Mouse (Mus musculus) liver, embryonic 14.5 days (tissue): ENCODE measurements at regions not wholly inside any gene's neighbourhood (a gene's known extent, or its start where the extent isn't known, plus 50 kb on each side); places are given as distances from the start of the nearest gene placed in this dataset.
"Not testable (repeated sequence)": the region's sequence is repeated elsewhere in the genome, so short reads cannot be mapped to it uniquely, and the experiment has no call there.

ENCODE experiments used
- ATAC-seq: fragments of 200-750 bp; cut with Nextera tagmentation; 2 replicates; pipeline ENCODE4 v1.8.0; 2017; ENCODE audit warnings: moderate number of reproducible peaks, mild to moderate bottlenecking, moderate library complexity; ENCODE audit not compliant: insufficient read depth
- DNase-seq, 3 experiments: peaks; one replicate each; pipeline ENCODE4 v3.0.0-alpha.2; 2012 to 2013; ENCODE audit warnings: low read depth in 3 of 3, low spot score in 3 of 3
- H3K27ac ChIP-seq: fragments of 300-500 bp; sonication (generic); 2 replicates; pipeline ENCODE4 v1.5.1; 2014; ENCODE audit warnings: moderate library complexity, mild to moderate bottlenecking, control low read depth, inconsistent platforms
- H3K27me3 ChIP-seq: fragments of 300-500 bp; sonication (generic); 2 replicates; pipeline ENCODE4 v1.6.1; 2014; ENCODE audit warnings: mild to moderate bottlenecking, low read length, moderate library complexity; ENCODE audit not compliant: control insufficient read depth, insufficient read depth
- H3K36me3 ChIP-seq: fragments of 300-500 bp; sonication (generic); replicated peaks from 2 replicates; pipeline ENCODE4 v1.6.1; 2014; ENCODE audit warnings: low read depth; ENCODE audit not compliant: control insufficient read depth, insufficient read depth
- H3K4me1 ChIP-seq, 2 experiments: fragments of 200-500 bp in 1 of 2; fragments of 300-500 bp in 1 of 2; sonication (generic) in 1 of 2; replicated peaks; 2 replicates each; pipeline ENCODE4 v1.6.1; 2012 to 2014; ENCODE audit warnings: antibody characterized with exemption in 1 of 2, inconsistent platforms in 1 of 2, low read length in 1 of 2; ENCODE audit not compliant: control insufficient read depth in 2 of 2, insufficient read depth in 2 of 2
- H3K4me2 ChIP-seq: fragments of 300-500 bp; sonication (generic); 2 replicates; pipeline ENCODE4 v1.6.1; 2014; ENCODE audit warnings: low read depth, mild to moderate bottlenecking, control low read depth, moderate library complexity
- H3K4me3 ChIP-seq, 2 experiments: fragments of 200-500 bp in 1 of 2; fragments of 300-500 bp in 1 of 2; sonication (generic) in 1 of 2; 2 replicates each; pipeline ENCODE4 v1.5.1; 2012 to 2014; ENCODE audit warnings: low read depth in 2 of 2, low read length in 2 of 2, mild to moderate bottlenecking in 2 of 2, control low read depth in 1 of 2, inconsistent platforms in 1 of 2, moderate library complexity in 1 of 2; ENCODE audit not compliant: insufficient read depth in 1 of 2
- H3K9ac ChIP-seq: fragments of 300-500 bp; sonication (generic); replicated peaks from 2 replicates; pipeline ENCODE4 v1.6.1; 2014; ENCODE audit warnings: mild to moderate bottlenecking, control low read depth, moderate library complexity
- H3K9me3 ChIP-seq: fragments of 300-500 bp; sonication (generic); 2 replicates; pipeline ENCODE4 v1.6.1; 2016; ENCODE audit warnings: low read length, mixed read lengths; ENCODE audit not compliant: control insufficient read depth
- CTCF ChIP-seq: IDR thresholded peaks from 2 replicates; pipeline ENCODE4 v1.5.1; 2016; ENCODE audit warnings: antibody characterized with exemption, low read depth, control low read depth
- EP300 ChIP-seq: IDR thresholded peaks from 2 replicates; pipeline ENCODE4 v1.6.1; 2016; ENCODE audit warnings: antibody characterized with exemption, low read depth
- WGBS: fragments of 180-500 bp; shearing (Covaris S2); extraction: QIAGEN DNeasy Blood & Tissue Kit; methylation state at CpG from one replicate; pipeline ENCODE4 v1.1.7; 2014; ENCODE audit not compliant: insufficient replicate concordance; 5-methylcytosine and 5-hydroxymethylcytosine counted together

DNA sequence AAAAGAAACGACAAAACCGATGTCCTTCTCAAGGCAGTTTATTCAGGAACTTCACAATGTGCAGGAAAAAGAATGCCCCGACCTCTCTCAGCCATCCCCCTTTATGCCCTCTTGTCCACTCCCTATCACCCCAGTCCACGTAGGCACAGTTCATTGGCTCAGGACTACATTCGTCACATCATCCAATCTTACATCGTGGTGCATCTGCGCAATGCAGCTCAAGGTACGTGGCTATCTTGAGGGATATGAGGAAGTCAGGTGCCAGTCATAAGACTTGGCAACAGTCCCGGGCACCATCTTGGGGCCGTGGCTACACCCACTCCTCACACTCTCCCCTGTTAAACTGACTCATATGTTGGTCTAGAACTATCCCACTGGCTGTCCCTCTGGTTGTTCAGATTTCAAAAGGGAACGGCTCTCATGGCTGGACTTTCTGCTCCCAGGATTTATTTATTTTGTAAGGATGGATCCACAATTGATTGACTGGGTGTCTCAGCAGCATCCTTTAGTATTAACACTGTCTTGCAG lies 87.4 kb upstream of the Olfr1402 start:
- H3K4me1 ChIP-seq, H3K9ac ChIP-seq, DNase-seq, H3K27ac ChIP-seq, H3K4me3 ChIP-seq, H3K9me3 ChIP-seq, ATAC-seq, H3K4me2 ChIP-seq, H3K36me3 ChIP-seq, H3K27me3 ChIP-seq: not testable (repeated sequence)
- WGBS, result 71% methylated on average over 11 of the region's 11 CpGs

DNA sequence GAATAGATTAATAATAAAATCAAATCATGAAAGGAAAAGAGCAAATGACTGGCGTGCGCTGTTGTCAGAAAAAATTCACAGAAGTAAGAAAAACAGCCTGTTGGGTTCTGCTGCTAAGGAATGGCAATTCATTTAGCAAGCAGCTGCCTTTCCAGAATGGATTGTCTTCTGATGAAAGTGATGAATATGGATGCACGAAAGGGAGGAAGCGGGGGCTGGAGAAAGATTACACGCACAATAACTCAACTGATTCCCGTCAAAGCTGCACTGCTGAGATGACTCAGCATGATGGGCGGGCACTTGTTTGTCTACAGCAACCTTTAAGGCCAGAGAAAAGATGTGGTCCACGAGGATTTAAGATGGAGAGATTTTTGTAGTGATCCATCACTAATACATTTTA lies 85.4 kb upstream of the Olfr1402 start:
- ATAC-seq (no peak), DNase-seq (no peak)
- TF ChIP-seq CTCF (no peak), EP300 (no peak)
- H3K27me3 ChIP-seq, result no peaks in the 10 kb centered on the region
- H3K9ac ChIP-seq, result no peak overlapping the region
- no peaks in the 10 kb centered on the region for H3K9me3 ChIP-seq
- H3K4me1 ChIP-seq, result no peaks in the 10 kb centered on the region
- no peak overlapping the region for H3K27ac ChIP-seq
- H3K4me2 ChIP-seq, result no peak overlapping the region
- no peaks in the 10 kb centered on the region for H3K36me3 ChIP-seq
- 51% methylated on average over 8 of the region's 8 CpGs for WGBS
- H3K4me3 ChIP-seq, result no peak overlapping the region

GRCm38 (mm10) chr3:97491904-97492303 lies 70.1 kb upstream of the Olfr1402 start:
- no peak for ATAC-seq
- H3K4me3 ChIP-seq, result no peak overlapping the region
- H3K9ac ChIP-seq, result no peak overlapping the region
- no peak overlapping the region for H3K27ac ChIP-seq
- TF ChIP-seq EP300, result no peak
- TF ChIP-seq CTCF, result no peak
- H3K27me3 ChIP-seq, result no peaks in the 10 kb centered on the region
- H3K9me3 ChIP-seq, result no peaks in the 10 kb centered on the region
- H3K36me3 ChIP-seq, result no peaks in the 10 kb centered on the region
- no peak overlapping the region for H3K4me2 ChIP-seq
- DNase-seq, result no peak
- H3K4me1 ChIP-seq, result no peaks in the 10 kb centered on the region
- WGBS, result 47% methylated on average over 4 of the region's 4 CpGs

DNA sequence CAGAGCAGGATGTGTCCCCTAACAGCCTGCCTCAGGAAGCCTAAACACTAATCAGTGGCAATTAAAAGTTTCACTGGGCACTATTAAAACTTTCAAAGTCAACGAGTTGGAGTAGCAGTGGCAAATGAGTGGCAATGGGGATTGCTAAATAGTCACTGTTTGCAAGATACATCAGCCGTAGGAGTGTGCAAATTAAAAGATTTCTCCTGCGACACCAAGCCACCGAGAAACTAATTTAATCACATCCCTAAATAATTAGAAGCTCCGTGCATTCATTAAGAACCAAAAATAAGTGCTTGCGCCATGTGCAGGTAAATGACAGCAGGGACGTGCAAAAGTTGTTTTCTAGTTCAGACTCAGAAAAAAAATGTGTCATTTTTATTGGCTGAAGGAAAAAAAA lies 69.4 kb upstream of the Olfr1402 start:
- no peak overlapping the region for H3K27ac ChIP-seq
- H3K9me3 ChIP-seq, result no peaks in the 10 kb centered on the region
- H3K4me2 ChIP-seq, result no peak overlapping the region
- DNase-seq (no peak), ATAC-seq (no peak)
- H3K4me3 ChIP-seq, result no peak overlapping the region
- no peak overlapping the region for H3K9ac ChIP-seq
- 59% methylated on average over 7 of the region's 7 CpGs for WGBS
- no peaks in the 10 kb centered on the region for H3K4me1 ChIP-seq
- no peaks in the 10 kb centered on the region for H3K27me3 ChIP-seq
- no peaks in the 10 kb centered on the region for H3K36me3 ChIP-seq
- TF ChIP-seq CTCF (no peak), EP300 (no peak)

GRCm38 (mm10) chr3:97489336-97489735 lies 67.5 kb upstream of the Olfr1402 start:
- H3K36me3 ChIP-seq, result no peaks in the 10 kb centered on the region
- no peaks in the 10 kb centered on the region for H3K9me3 ChIP-seq
- no peaks in the 10 kb centered on the region for H3K4me1 ChIP-seq
- DNase-seq (no peak), ATAC-seq (0 out of 2 replicates have a peak, but pooled peaks have one; percentile 28)
- H3K27ac ChIP-seq, result no peak overlapping the region
- H3K27me3 ChIP-seq, result no peaks in the 10 kb centered on the region
- H3K4me3 ChIP-seq, result no peak overlapping the region
- H3K4me2 ChIP-seq, result no peak overlapping the region
- 71% methylated on average over 9 of the region's 9 CpGs for WGBS
- no peak for TF ChIP-seq EP300
- TF ChIP-seq CTCF, result no peak
- H3K9ac ChIP-seq, result no peak overlapping the region
